Mouse (Mus musculus) hematopoietic stem cell, adult 5-6 weeks (primary cell): ENCODE measurements around the gene Abcd4. TPM values are rescaled to one million over a fixed set of nuclear protein-coding genes. Genes with fewer than 3 reads are reported as not detected.

Experiments
- ATAC-seq, 2 experiments: fragments of 125-278 bp in 1 of 2; replicated peaks in 1 of 2; 2 replicates each; pipeline ENCODE4 v1.8.0; 2016 to 2017; ENCODE audit warnings: inconsistent platforms in 2 of 2, mild to moderate bottlenecking in 2 of 2, moderate number of reproducible peaks in 2 of 2, low read depth in 1 of 2, moderate TSS enrichment in 1 of 2; ENCODE audit not compliant: low FRiP score in 2 of 2, poor library complexity in 2 of 2, severe bottlenecking in 2 of 2, insufficient read depth in 1 of 2, low TSS enrichment in 1 of 2
- total RNA-seq: library from RNA; stranded (forward); fragments of 172-1452, 232-1000 nt; gene quantifications from 2 replicates; pipeline ENCODE4 v1.2.3, GENCODE M21; 2017

Abcd4 gene
- total RNA-seq, 1 experiment from 2014 or later, result 10.7 TPM

- no peak for ATAC-seq
Observed at GRCm38 (mm10) chr12:84581285-84581684, 35.9 kb downstream of the Abcd4 start.

GRCm38 (mm10) chr12:84578440-84578770 is 38.8 kb downstream of the Abcd4 start:
- no peak for ATAC-seq

GRCm38 (mm10) chr12:84577768-84578439 is 39.3 kb downstream of the Abcd4 start:
- no peak for ATAC-seq

- ATAC-seq, result no peak
Observed at GRCm38 (mm10) chr12:84573094-84573493, 44.1 kb downstream of the Abcd4 start.

- ATAC-seq, result no peak
Observed at GRCm38 (mm10) chr12:84572341-84572720, 44.9 kb downstream of the Abcd4 start.

GRCm38 (mm10) chr12:84571466-84572340 is 45.5 kb downstream of the Abcd4 start:
- no peak for ATAC-seq

- ATAC-seq, result no peak
Observed at GRCm38 (mm10) chr12:84570694-84571415, 46.4 kb downstream of the Abcd4 start.

- no peak for ATAC-seq
Observed at GRCm38 (mm10) chr12:84569976-84570693, 47.1 kb downstream of the Abcd4 start.

- ATAC-seq, result no peak
Observed at GRCm38 (mm10) chr12:84569336-84569970, 47.8 kb downstream of the Abcd4 start, which contains the start of gene Vsx2. Vsx2 (plus strand) TSS chr12:84569762.

GRCm38 (mm10) chr12:84567576-84567975 is 49.6 kb downstream of the Abcd4 start:
- ATAC-seq, result no peak

- no peak for ATAC-seq
Observed at GRCm38 (mm10) chr12:84562558-84562957, 54.7 kb downstream of the Abcd4 start.

- no peak for ATAC-seq
Observed at GRCm38 (mm10) chr12:84555218-84555617, 62.0 kb downstream of the Abcd4 start.

Other genes starting within 250 kb of the Abcd4 start
- gene Entpd5, start 208.4 kb downstream of the Abcd4 start, total RNA-seq, result 44.0 and 58.7 TPM in 2 replicates
- 6.3 and 6.6 TPM in 2 replicates for gene Bbof1, start 208.3 kb downstream of the Abcd4 start, total RNA-seq
- gene Rnf113a2, start 200.2 kb downstream of the Abcd4 start, total RNA-seq, result 36.1 and 45.4 TPM in 2 replicates
- 20.3 and 22.3 TPM in 2 replicates for gene Aldh6a1, start 166.4 kb downstream of the Abcd4 start, total RNA-seq
- 26.6 and 35.2 TPM in 2 replicates for gene Lin52, start 166.0 kb downstream of the Abcd4 start, total RNA-seq
- gene Vsx2, start 47.7 kb downstream of the Abcd4 start, total RNA-seq, result not detected in 2 replicates
- 0.40 TPM in 1 of 2 replicates, not detected in the other for gene Vrtn, start 23.6 kb upstream of the Abcd4 start, total RNA-seq
- gene Syndig1l, start 81.4 kb upstream of the Abcd4 start, total RNA-seq, result not detected in 2 replicates
- 42.3 and 51.3 TPM in 2 replicates for gene Npc2, start 155.7 kb upstream of the Abcd4 start, total RNA-seq
- 53.8 and 55.1 TPM in 2 replicates for gene Isca2, start 155.8 kb upstream of the Abcd4 start, total RNA-seq